Mouse (Mus musculus): ENCODE results near the gene Cldn7. TPM values are rescaled to one million over a fixed set of nuclear protein-coding genes. Genes with fewer than 3 reads are reported as not detected.
"Not testable (repeated sequence)": the region's sequence is repeated elsewhere in the genome, so short reads cannot be mapped to it uniquely, and the experiment has no call there.

The Cldn7 gene
- total and polyA plus RNA-seq, 2 experiments from 2014 or later: 0.18 TPM; not detected in 1

- Histone ChIP-seq H3K9me3 (ENCODE audit: low read length) (no peaks in the 10 kb centered on the region), H3K4me3 (ENCODE audit: low read length) (no peak overlapping the region), H3K27me3 (ENCODE audit: insufficient read depth, low read length) (peaks cover 9% of the 10 kb centered on the region; the same call in 1 of the 2 replicates), H3K4me2 (ENCODE audit: low read depth, low read length) (no peak overlapping the region), H3K27ac (no peak overlapping the region), H3K4me1 (ENCODE audit: insufficient read depth, low read length) (no peaks in the 10 kb centered on the region), H3K9ac (replicated peaks; ENCODE audit: low read length) (no peak overlapping the region), H3K36me3 (ENCODE audit: insufficient read depth, low read length) (no peaks in the 10 kb centered on the region)
- TF ChIP-seq CTCF (IDR thresholded peaks at IDR 0.05; ENCODE audit: low read depth): peak; percentile 18; the same call in 1 of the 2 replicates
- no peak for ATAC-seq
- WGBS: 37% methylated on average over 1 of the region's 1 CpGs
- DNase-seq (ENCODE audit: low spot score): no peak
Observed at GRCm38 (mm10) chr11:69952274-69952673, 12.3 kb upstream of the Cldn7 start.

GRCm38 (mm10) chr11:69953267-69953915, 11.2 kb upstream of the Cldn7 start:
- H3K27me3 ChIP-seq (ENCODE audit: insufficient read depth, low read length): peaks cover 4% of the 10 kb centered on the region; the same call in 1 of the 2 replicates
- no peaks in the 10 kb centered on the region for H3K4me1 ChIP-seq (ENCODE audit: insufficient read depth, low read length)
- TF ChIP-seq CTCF (IDR thresholded peaks at IDR 0.05; ENCODE audit: low read depth): no peak
- H3K36me3 ChIP-seq (ENCODE audit: insufficient read depth, low read length): no peaks in the 10 kb centered on the region
- H3K9me3 ChIP-seq (ENCODE audit: low read length): no peaks in the 10 kb centered on the region
- no peak overlapping the region for H3K4me2 ChIP-seq (ENCODE audit: low read depth, low read length)
- ATAC-seq (no peak), DNase-seq (ENCODE audit: low spot score) (no peak)
- WGBS: 66% methylated on average over 11 of the region's 11 CpGs
- H3K9ac ChIP-seq (replicated peaks; ENCODE audit: low read length): no peak overlapping the region
- no peak overlapping the region for H3K27ac ChIP-seq
- H3K4me3 ChIP-seq (ENCODE audit: low read length): no peak overlapping the region

- ATAC-seq; H3K4me2 ChIP-seq (ENCODE audit: low read depth, low read length); H3K4me1 ChIP-seq (ENCODE audit: insufficient read depth, low read length); DNase-seq (ENCODE audit: low spot score); H3K36me3 ChIP-seq (ENCODE audit: insufficient read depth, low read length); H3K9ac ChIP-seq (replicated peaks; ENCODE audit: low read length); H3K9me3 ChIP-seq (ENCODE audit: low read length); H3K4me3 ChIP-seq (ENCODE audit: low read length); H3K27me3 ChIP-seq (ENCODE audit: insufficient read depth, low read length); H3K27ac ChIP-seq: not testable (repeated sequence)
- WGBS: 74% methylated on average over 4 of the region's 4 CpGs
Observed at GRCm38 (mm10) chr11:69955618-69956017, 9.0 kb upstream of the Cldn7 start.

GRCm38 (mm10) chr11:69956218-69956617, 8.4 kb upstream of the Cldn7 start:
- peak; percentile 7; the same call in 1 of the 2 replicates for TF ChIP-seq CTCF (IDR thresholded peaks at IDR 0.05; ENCODE audit: low read depth)
- ATAC-seq (no peak), DNase-seq (ENCODE audit: low spot score) (no peak)
- no peak overlapping the region for H3K4me3 ChIP-seq (ENCODE audit: low read length)
- no peak overlapping the region for H3K9ac ChIP-seq (replicated peaks; ENCODE audit: low read length)
- no peaks in the 10 kb centered on the region for H3K36me3 ChIP-seq (ENCODE audit: insufficient read depth, low read length)
- H3K4me1 ChIP-seq (ENCODE audit: insufficient read depth, low read length): no peaks in the 10 kb centered on the region
- H3K27ac ChIP-seq: no peak overlapping the region
- no peak overlapping the region for H3K4me2 ChIP-seq (ENCODE audit: low read depth, low read length)
- WGBS: 90% methylated on average over 1 of the region's 1 CpGs
- H3K9me3 ChIP-seq (ENCODE audit: low read length): no peaks in the 10 kb centered on the region
- H3K27me3 ChIP-seq (ENCODE audit: insufficient read depth, low read length): peaks cover 9% of the 10 kb centered on the region; the same call in 1 of the 2 replicates

GRCm38 (mm10) chr11:69960616-69961015, 4.0 kb upstream of the Cldn7 start:
- no peak overlapping the region for H3K9ac ChIP-seq (replicated peaks; ENCODE audit: low read length)
- H3K4me1 ChIP-seq (ENCODE audit: insufficient read depth, low read length): no peaks in the 10 kb centered on the region
- peak; percentile 51 for TF ChIP-seq CTCF (IDR thresholded peaks at IDR 0.05; ENCODE audit: low read depth)
- H3K4me2 ChIP-seq (ENCODE audit: low read depth, low read length): no peak overlapping the region
- no peaks in the 10 kb centered on the region for H3K9me3 ChIP-seq (ENCODE audit: low read length)
- no peak overlapping the region for H3K4me3 ChIP-seq (ENCODE audit: low read length)
- peaks cover 32% of the 10 kb centered on the region for H3K27me3 ChIP-seq (ENCODE audit: insufficient read depth, low read length)
- WGBS: 28% methylated on average over 5 of the region's 5 CpGs
- no peak overlapping the region for H3K27ac ChIP-seq
- H3K36me3 ChIP-seq (ENCODE audit: insufficient read depth, low read length): no peaks in the 10 kb centered on the region
- ATAC-seq: no peak
- no peak for DNase-seq (ENCODE audit: low spot score)

GRCm38 (mm10) chr11:69961841-69962240, 2.7 kb upstream of the Cldn7 start:
- peaks cover 41% of the 10 kb centered on the region for H3K27me3 ChIP-seq (ENCODE audit: insufficient read depth, low read length)
- no peak for TF ChIP-seq CTCF (IDR thresholded peaks at IDR 0.05; ENCODE audit: low read depth)
- ATAC-seq (no peak), DNase-seq (ENCODE audit: low spot score) (no peak)
- no peaks in the 10 kb centered on the region for H3K9me3 ChIP-seq (ENCODE audit: low read length)
- peaks cover 5% of the 10 kb centered on the region; the same call in 1 of the 2 replicates for H3K4me1 ChIP-seq (ENCODE audit: insufficient read depth, low read length)
- 51% methylated on average over 5 of the region's 5 CpGs for WGBS
- no peak overlapping the region for H3K27ac ChIP-seq
- H3K4me3 ChIP-seq (ENCODE audit: low read length): no peak overlapping the region
- H3K9ac ChIP-seq (replicated peaks; ENCODE audit: low read length): no peak overlapping the region
- H3K4me2 ChIP-seq (ENCODE audit: low read depth, low read length): no peak overlapping the region
- H3K36me3 ChIP-seq (ENCODE audit: insufficient read depth, low read length): no peaks in the 10 kb centered on the region

GRCm38 (mm10) chr11:69965271-69966005, 859 bp downstream of the Cldn7 start:
- 2% methylated on average over 49 of the region's 49 CpGs for WGBS
- TF ChIP-seq CTCF (IDR thresholded peaks at IDR 0.05; ENCODE audit: low read depth): no peak
- H3K4me3 ChIP-seq (ENCODE audit: low read length): no peak overlapping the region
- H3K27ac ChIP-seq: no peak overlapping the region
- no peaks in the 10 kb centered on the region for H3K9me3 ChIP-seq (ENCODE audit: low read length)
- no peak for ATAC-seq
- H3K4me1 ChIP-seq (ENCODE audit: insufficient read depth, low read length): peaks cover 6% of the 10 kb centered on the region; the same call in 1 of the 2 replicates
- H3K36me3 ChIP-seq (ENCODE audit: insufficient read depth, low read length): peaks cover 19% of the 10 kb centered on the region
- DNase-seq (ENCODE audit: low spot score): no peak
- H3K9ac ChIP-seq (replicated peaks; ENCODE audit: low read length): no peak overlapping the region
- peaks cover 43% of the 10 kb centered on the region for H3K27me3 ChIP-seq (ENCODE audit: insufficient read depth, low read length)
- no peak overlapping the region for H3K4me2 ChIP-seq (ENCODE audit: low read depth, low read length)
